Mouse (Mus musculus) liver (tissue): ENCODE data around the gene Riox2.
"Not testable (repeated sequence)": the region's sequence is repeated elsewhere in the genome, so short reads cannot be mapped to it uniquely, and the experiment has no call there.

Experiments used
- DNase-seq: peaks from one replicate; pipeline ENCODE4 v3.0.0-alpha.2; 2020; ENCODE audit warnings: mixed read lengths

Gene Riox2

DNA sequence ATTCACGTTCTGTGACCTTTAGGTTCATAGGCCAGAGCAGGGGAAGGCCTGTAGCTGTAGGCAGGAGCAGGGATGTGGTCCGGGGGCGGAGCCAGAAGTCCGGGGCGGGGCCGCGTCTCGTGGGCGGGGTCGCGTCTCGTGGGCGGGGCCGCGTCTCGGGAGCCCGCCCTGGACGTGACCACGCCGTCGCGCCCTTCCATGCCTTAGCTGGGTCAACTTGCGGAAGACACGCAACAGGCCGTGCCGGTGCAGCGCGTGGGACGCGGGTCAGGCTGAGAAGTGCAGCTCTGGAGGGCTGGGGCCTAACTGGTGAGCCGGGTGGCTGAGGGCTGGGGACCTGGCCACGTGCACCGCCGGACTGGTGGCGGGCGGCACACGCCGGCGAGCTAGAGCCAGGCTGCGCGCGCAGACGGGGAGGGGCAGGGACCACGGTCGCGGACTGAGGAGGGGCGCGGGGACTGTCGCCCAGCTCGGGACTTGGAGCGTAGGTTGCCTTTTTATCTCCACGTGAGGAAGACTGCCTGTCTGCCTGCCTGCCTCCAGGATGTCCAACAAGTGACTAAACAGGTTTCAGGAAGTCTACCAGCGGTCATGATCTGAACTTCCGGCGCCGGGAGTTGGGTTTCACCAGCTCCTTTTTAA lies at the start of gene Riox2:
TSS of gene Riox2 (plus strand) at position 139 of the 642 bp plus-strand sequence.
- peak; percentile 87 for DNase-seq

DNA sequence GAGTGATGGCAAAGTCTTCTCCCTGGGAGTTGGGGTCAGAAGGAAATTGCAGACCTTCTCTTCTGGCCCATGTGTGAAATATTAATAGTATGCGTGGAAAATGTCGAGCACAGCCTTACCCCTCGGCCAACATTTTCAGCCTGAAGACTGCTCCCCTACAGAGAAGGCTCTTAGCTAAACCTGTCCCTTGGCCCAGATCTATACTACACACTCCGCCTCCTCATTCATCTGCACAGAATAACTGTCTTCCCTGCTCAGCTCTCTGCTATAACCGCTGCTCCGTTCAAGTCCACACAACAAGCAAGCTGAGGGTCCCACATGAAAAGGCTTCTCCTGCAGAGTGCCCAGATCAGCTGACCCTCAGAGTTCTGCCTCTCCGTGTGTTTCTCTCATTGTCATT lies 43.6 kb upstream of the Riox2 start:
- DNase-seq: no peak

DNA sequence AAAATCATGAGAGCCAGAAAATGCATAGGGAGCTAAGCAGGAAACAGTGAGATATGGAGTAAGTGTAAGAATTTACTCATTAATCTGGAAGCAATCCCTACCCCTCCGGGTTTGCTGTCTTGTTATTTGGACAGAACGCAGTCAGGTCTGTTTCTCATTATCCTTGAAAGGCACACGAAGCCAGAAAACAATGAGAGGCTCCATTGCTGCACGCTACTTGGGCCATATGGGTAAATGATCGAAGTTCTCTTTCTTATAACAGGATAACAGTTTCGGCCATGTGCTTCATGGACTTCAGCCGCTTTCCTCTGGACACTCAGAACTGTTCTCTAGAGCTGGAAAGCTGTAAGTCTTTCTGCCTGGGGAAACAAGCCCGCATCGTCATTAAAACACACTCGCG lies 38.4 kb upstream of the Riox2 start:
- no peak for DNase-seq

DNA sequence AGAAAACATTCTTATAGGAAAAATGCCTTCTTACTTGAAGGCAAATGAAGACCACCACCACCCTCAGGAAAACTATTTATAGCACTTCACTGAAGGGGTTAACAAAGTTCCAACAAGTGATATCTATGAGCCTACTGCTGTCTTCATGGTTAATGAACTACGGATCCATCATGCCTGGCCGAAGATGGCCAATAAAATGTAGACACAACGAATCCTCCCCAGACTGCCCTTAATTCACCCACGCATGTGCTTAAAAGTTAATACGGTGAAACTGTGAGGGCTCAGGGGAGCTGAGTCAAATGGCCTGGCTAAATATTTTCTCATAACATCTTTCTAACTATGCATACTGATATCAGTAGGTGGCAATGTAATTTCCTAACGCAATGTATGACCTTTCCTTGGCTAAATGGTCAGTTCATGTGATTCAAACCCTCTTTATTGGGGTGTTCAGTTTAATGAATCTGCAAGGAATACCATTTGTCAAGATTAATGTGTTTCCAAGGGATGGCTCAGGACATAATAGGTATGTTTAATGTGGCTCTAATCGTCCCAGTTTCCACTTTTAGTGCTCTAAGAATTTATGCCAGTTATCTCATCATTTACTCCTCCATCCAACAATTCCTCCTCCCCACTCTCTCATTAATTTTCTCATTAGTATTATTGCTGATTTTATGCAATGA lies 26.6 kb upstream of the Riox2 start:
- no peak for DNase-seq

DNA sequence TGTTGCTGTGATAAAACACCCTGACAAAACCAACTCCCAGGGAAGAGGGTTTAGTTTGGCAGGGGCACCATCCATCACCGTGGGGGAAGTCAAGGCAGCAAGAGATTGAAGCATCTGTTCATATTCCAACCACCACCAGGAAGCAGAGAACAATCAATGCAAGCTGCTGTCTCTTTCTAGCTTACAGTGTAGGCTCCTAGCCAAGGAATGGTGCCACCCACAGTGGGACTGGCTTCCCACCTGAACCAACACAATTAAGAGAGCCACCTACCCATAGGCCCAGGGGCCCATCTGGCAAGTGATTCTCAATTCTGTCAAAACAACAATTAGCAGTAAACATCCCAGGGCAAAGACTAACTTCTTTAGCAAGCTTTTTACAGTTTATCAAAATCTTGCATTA lies 23.4 kb upstream of the Riox2 start:
- no peak for DNase-seq

DNA sequence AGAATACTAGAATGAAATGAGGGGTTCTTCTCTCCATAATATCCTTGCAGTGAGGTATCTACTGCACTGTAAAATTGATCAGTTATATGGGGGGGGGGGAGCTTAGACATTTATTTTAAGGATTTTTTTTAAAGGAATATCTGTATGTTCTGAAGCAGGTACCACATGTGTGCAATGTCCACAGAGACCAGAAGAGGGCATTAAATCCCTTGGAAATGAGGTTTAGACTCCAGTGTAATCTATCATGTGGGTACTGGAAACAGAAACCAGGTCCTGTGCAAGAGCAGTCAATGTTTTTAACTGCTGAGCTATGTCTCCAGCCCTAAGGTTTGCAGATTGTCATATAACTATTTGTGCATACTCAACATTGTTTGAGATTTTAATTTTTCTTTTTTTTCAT lies 22.5 kb upstream of the Riox2 start:
- DNase-seq: no peak

DNA sequence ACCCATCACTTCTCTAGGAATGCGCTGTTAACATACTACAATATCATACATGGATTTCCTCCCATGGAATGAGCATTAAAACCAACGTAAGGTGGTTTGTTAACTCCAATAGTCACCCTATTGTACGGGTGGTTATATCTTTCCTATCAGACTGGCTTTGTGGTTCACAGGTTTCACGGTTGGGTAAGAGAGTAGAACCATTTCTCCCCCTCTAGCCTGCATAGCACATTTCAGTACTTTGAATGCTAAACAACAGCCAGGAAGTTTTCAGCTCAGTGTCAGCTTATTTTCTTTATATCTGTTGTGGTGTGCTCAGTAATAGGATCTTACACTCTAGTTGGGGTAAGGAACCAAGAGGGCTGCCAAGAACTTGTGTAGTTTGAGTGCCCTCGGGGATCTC lies 19.8 kb upstream of the Riox2 start:
- DNase-seq: no peak

DNA sequence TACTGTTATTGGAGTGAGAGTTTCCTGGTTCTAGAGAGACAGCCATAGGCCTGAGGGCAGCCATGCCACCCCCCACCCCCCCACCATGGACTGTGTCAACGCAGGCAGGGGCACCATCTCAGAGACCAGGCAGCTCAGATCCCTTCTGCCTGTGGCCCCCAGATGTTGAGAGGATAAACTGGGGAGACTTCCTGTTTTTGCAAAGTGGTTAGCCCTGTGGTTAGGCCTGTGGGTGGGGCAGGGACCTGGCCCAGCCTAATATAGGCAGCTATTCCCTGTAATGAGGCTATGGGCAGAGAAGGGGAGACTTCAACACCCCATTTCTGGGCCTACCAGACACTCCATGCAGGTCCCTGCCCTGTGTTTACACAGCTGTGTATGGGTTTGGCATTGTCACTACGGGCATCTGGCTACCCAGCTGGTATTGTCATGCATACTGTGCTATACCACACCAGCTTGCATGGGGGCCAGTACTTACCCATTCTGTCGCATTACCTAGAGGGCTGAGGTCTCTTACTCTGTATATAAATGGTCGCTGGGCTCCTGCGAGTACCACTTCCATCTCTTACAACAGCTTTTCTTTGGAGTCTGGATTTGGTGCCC lies 12.2 kb upstream of the Riox2 start:
- not testable (repeated sequence) for DNase-seq

DNA sequence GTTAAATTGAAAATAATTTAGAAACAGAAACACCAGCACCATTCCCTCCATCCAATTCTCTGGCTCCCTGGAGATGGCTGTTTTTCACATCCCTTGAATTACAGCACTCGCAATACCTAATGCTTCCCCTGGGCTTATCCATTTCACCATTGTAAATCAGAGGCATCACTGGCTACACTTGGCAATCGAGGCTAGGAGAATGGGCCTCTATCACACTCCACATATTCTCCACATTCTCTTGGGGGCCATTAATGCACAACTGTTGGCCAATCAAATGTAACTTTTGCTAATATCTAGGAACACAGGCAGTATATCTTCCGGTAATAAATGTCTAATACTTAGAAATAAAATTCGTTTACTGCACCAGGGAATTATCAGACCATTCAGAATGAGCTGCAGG lies 8.0 kb upstream of the Riox2 start:
- DNase-seq: no peak

DNA sequence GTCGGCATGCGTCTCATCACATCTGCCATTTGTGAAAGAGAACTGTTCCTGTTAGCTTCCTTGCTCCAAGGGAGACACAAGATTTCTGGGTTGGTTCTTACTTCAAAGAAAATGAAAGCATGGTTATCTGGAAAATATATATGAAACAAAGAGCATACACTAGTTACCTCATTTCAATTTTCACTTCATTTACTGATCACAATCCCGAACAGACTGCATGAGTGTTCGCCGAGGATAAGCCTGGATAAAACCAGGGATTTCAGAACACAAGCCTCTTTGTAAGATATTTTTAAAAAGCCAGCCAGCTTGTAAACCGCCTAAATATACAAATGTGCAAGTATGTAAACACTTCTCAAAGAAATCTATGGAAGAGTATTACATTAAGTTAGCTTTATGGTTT lies 7.6 kb upstream of the Riox2 start:
- DNase-seq: no peak

DNA sequence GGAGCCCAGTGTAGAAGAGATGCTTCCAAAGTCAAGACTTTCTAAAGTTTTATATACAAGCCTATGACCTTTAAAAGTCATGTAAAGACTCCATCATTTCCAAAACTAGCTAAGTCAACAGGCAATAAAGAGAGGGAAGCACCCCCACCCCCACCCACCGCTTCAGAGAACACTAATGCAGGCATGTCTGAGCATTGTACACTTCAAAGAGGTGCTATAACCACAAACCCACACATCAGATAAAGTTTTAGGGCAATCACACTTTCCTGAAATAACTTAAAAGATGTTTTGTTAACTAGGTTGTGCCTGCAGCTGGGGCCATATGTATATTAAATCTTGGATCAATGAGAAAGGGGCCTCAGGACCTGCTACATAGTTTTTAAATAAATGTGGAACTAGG lies 1.7 kb upstream of the Riox2 start:
- no peak for DNase-seq

DNA sequence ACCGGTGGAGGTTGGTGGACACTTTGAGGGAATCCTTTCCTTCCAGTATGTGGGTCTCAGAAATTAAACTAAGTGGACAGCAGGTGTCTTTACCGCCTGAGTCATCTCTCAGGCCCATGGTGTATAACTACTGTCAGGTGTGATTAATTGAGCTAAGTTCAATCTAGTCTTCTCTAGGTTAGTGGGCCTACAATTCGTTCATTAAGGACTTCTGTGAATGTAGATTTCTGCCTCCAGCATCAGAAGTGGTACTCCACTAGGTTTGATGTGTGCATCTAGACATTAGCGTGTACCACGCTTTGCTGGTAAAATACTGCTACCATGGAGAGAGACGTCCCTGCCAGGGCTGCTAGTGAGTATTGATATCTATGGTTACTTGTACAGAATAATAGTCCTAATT lies 971 bp downstream of the Riox2 start:
- no peak for DNase-seq

DNA sequence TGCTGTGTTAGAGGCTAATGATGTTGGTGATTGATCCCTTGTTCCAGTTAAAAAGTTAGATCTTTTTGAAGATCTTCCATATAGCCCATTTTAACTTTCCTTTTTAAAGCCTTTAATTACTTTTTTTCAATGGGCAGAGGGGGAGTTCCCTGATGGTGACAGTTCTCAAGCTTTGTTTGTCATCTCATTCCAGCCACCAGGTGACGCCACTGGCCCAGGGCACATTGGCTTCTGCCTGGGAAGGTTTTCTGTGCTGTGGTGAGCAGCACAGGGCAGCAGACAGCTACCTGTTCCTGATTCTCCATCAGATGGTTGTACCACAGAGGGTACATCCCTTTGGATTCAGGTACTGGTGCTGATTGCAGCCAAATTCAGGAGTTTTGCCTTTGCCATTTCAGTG lies 3.2 kb downstream of the Riox2 start:
- peak; percentile 55 for DNase-seq

DNA sequence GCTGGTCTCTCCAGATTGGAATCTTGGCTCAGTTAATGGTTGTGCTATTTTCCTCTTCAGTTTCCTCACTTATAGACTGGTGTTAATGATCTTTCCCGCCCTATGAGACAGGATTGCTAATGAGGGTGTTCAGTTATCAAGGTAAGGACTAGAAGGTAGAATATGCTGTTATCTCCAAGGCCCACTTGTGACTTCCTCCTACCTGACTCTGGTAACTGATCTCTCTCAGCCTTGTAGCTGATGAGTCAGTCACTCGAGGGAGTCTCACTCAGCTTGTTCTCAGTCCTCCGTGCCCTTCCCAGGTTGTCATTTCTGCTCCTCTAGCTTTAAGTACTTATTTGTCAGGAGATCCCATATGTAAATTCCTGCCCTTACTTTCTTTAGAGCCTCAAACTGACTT lies 6.4 kb downstream of the Riox2 start:
- no peak for DNase-seq

DNA sequence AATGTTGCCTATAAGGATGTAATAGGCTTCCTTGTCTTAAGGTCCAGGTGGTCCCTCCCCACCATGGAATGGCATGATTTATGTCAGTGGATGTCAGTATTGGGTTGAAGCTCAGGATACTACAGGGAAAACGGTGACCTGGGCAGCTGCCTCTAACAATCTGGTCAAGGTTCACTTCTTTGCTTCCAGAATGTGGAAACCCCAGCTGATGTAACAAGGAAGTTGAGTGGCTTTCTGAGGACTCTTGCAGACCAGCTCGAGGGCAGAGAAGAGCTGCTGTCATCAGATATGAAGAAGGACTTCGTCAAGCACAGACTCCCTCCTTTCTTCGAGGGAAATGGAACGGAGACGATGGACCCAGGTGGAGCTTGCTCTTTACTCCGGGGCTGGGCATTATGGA lies 15.7 kb downstream of the Riox2 start:
- DNase-seq: no peak

DNA sequence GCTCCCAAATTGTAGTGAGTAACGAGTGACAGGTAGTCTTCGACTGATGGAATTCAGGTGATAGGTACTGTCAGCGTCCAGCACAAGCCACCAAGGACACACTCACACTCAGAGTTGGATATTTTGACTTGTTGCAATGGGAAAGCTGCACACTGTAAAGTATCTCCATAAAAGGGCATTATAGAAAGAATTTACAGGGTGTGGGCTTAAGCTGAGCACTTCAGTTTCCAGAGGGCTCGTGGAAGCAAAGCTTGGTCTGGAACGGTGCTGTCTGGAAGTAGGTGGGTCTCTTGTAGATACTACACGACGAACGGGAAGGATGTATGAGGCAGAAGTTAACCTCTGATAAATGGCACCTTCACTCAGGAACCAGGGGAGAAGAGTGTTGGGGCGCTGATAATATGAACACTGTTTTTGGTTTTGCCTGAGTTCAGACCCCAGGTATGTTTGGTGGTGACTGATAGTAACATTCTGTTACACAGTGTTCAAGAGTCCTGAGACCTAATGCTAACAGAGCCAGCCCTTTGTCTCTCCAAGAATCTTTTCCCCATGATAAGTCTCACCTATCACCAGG lies 16.5 kb downstream of the Riox2 start:
- no peak for DNase-seq

DNA sequence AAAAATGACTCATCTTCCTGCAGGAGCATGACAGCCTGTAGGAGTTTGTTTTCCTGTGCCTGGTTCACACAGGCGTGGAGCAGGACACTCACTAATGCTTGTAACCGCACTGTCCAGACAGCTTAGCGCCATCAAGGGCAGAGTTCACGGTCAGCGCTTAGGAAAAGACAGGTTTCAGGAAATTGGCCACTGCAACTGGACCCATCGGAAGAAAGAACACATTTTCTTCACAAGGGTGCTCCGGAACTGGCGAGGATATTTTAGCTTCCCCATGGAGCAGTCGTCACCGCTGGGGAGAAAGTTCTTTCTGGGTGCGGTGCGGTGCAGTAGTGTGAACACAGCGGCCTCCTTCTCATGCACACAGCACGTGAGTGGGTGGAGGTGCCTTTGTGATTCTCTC lies 21.6 kb downstream of the Riox2 start:
- DNase-seq: no peak

DNA sequence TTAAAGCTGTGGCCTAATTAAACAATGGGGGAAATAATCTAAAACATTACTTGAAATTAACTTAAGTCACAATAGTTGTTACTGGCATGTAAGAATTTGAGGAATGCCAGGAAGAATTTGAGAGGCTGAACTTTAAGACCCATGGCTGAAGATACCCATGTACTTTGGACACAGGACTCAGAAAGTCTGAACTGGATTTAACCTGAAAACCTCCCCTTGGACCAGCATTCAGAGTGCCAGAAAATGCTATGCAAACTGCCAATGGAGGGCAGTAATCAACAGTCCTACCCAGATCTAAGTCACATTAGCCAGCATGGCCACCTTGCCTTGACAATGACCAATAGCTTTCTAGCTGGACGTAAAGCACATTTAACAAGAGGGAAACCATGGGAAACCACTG lies 26.4 kb downstream of the Riox2 start:
- no peak for DNase-seq

DNA sequence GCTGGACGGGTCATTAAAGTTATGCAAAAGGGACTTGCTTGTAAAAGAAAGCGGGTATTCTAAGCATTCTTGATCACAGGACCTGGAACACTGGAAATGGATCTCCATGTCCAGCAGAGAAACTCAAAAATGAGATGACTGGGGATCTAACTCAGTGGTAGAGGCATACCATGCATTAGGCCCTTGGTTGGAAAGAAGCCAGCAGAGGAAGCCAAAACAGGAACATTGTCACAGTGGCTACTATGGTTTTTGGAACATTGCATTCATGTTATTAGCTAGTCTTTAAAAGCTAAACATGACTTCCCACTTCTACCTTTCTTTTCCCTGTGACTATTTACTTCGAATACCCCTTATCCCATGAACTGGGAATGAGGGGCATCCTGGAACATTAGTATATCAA lies 27.6 kb downstream of the Riox2 start:
- no peak for DNase-seq

DNA sequence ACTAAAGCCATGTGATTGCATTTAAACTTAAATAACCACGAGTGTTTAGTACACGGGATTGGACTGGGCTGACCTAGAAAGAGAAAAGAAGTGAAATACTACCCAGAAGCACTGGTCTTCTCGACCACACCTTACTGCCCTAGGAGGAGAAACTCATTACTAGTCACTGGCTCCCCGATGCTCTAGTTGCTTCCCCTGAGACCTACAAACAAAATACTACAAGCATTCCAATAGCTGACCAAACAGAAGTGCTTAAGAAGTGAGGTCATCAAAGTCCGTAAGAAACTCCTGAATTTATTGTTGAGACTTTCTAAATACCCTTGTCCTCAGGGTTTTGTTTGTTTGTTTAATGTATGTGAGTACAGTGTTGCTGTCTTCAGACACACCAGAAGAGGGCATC lies 38.3 kb downstream of the Riox2 start:
- DNase-seq: no peak

DNA sequence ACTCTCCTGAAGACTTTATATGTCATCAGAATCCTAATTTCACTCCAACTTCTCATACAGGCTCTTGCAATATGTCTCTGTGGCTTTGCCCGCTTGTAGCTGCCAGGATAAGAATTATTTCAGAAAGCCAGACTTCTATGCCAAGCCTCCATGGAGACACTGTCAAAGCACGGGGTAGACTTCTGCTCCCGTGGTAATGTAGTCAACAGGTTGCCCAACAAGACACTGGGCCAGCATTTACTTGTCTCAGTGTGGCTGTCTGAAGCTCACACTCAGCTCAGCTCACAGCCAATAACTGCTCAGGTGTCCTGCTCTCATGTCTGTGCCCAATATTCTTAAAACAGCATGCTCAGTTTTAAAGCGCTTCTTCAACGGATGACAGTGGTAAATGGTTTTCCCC lies 43.6 kb downstream of the Riox2 start:
- DNase-seq: no peak

DNA sequence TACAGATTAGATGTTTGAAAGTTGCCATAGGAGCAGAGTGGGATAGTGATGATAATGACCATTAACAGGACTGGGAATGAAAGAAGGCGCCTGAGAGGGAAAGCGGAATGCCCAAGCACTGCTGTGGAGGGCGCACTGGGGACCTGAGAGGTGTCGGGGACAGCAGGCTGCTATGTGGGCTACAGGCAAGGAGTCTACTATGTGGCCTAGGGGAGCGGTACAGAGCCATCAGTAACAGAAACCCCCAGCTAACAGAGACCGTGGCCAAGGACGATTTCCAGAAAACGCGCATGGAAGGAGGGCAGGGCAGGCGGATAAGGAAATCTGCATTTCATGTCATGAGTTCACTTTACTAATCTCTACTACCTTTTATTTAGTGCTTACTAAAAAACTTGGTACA lies 45.4 kb downstream of the Riox2 start:
- DNase-seq: no peak

DNA sequence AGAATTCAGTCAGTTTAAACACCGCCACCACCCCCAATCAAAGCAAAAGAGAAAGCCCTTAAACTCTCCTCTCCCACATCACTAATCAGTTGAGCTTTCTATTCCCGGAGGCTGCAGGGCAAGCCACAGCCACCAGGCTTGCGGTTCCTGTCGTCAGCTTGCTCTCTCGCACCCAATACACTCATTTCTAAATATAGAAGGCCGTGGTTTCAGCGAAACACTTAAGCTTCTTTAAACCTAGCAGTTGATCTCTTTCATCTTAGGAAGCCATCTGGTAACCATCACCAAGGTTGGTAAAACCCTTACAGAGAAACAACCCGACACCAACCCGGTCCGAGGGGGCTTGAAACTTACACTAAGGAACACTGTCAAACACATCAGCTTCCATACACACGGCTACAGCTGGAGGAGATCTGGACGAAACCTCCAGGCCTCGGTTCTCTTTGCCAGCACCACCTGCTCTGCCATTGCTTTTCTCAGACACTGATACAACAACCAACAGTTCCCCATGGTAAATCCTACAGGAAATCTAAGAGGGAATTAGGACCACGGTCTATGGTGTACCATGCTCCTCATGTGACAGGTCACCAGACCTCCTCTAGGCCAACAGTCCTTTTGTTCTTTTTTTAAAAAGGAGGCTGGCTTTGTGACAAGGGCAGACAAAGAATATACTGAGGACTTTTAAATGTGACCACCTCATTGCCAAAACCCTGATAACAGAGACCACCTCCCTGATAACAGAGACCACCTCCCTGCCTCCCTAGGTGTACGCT lies 46.1 kb downstream of the Riox2 start:
- DNase-seq: no peak
